Mouse (Mus musculus) kidney, adult 2 months (tissue): Measurements from ENCODE around the gene 5330417C22Rik.

Experiments
- CTCF ChIP-seq: fragments of 200-500 bp; conservative IDR thresholded peaks from 2 replicates; pipeline ENCODE4 v1.5.1; 2011; ENCODE audit warnings: low read depth, mild to moderate bottlenecking, control low read depth, low read length, moderate library complexity, mixed read lengths; ENCODE audit not compliant: insufficient read depth, insufficient read length
- POLR2A ChIP-seq: fragments of 200-500 bp; IDR thresholded peaks from one replicate; pipeline ENCODE4 v1.6.1; 2011; ENCODE audit warnings: low read depth, low read length, control low read depth

DNA sequence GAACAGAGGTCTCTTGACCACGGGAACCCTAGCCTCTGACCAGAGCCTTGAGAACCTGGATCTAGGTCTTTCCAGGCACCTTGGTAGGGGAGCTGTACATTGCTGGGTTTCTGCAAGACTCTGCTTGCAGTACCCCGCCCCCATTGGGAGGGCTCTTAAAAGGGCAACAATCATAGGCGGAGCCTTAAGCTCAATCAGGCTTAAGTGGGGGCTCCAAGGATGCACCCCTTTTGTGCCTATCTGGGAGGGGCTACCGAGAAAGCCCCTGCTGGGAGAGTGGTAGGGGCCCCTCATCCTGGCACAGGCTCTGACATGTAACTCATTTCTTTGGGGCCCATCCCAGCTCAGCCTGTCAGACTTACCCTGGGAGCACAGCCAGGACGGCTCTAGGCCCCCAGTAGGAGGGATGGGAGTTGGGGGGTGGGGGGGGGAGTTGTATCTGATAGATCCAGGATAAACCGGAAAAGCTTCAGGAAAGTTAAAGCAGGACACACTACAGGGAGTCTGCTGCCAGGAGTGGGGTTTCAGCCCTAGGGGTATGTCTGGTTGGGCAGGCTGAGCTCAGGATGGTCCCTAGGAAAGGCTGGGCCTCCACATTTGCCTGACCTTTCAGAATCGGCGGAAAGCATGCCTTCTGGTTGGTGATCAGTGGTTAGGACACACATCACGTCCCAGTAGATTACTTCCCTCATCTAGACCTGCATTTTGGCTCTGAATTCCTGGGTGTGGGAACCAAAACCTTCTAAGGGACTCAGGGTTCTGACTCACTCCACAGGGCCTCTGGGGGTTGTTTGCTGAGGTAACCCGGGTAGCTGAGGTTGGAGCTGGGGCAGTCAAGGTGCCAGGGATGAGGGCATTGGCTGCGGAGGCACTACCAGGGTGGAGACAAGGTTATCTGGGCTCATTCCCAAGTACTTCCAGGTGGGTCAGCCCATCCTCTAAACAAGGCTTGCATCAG lies 112.2 kb downstream of the 5330417C22Rik start:
- no peak for TF ChIP-seq CTCF
- no peak for TF ChIP-seq POLR2A
